Mouse (Mus musculus): Measurements from ENCODE around the gene Adck1. TPM values are rescaled to one million over a fixed set of nuclear protein-coding genes. Genes with fewer than 3 reads are reported as not detected.

Gene Adck1
- polyA plus RNA-seq, 1 experiment from 2014 or later, result 48.6 TPM

DNA sequence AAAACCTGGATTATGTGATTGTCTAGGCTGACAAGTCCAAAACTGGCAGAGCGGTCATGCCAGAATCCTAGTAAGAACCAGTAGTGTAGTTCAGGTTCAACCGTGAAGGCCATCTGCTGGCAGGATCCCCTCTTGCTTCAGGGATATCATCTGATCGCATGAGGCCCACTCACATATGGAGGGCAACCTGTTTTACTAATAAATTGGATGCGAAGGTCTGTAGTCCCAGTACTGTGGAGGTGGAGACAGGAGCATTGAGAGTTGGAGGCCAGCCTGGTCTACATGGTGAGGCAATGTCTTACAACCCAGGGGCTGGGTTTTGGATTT lies 47.6 kb downstream of the Adck1 start:
- H3K4me2 ChIP-seq (ENCODE audit: low read length), result no peak overlapping the region
- H3K9ac ChIP-seq (ENCODE audit: low read depth, low read length), result no peak overlapping the region
- H3K27me3 ChIP-seq (ENCODE audit: control insufficient read depth, insufficient read depth, low read depth, low read length), result no peaks in the 10 kb centered on the region
- no peak for ATAC-seq
- H3K9me3 ChIP-seq (replicated peaks; ENCODE audit: control insufficient read depth, low read length, poor library complexity, severe bottlenecking), result no peaks in the 10 kb centered on the region
- H3K27ac ChIP-seq (ENCODE audit: low read length), result no peak overlapping the region
- H3K4me3 ChIP-seq (ENCODE audit: low read depth, low read length), result no peak overlapping the region
- H3K4me1 ChIP-seq (ENCODE audit: control insufficient read depth, insufficient read depth, low read length), result no peaks in the 10 kb centered on the region; the same call in 1 of the 2 replicates
- peaks cover 7% of the 10 kb centered on the region for H3K36me3 ChIP-seq (ENCODE audit: control insufficient read depth, insufficient read depth, low read length)
- WGBS, result 97% methylated on average over 4 of the region's 4 CpGs

DNA sequence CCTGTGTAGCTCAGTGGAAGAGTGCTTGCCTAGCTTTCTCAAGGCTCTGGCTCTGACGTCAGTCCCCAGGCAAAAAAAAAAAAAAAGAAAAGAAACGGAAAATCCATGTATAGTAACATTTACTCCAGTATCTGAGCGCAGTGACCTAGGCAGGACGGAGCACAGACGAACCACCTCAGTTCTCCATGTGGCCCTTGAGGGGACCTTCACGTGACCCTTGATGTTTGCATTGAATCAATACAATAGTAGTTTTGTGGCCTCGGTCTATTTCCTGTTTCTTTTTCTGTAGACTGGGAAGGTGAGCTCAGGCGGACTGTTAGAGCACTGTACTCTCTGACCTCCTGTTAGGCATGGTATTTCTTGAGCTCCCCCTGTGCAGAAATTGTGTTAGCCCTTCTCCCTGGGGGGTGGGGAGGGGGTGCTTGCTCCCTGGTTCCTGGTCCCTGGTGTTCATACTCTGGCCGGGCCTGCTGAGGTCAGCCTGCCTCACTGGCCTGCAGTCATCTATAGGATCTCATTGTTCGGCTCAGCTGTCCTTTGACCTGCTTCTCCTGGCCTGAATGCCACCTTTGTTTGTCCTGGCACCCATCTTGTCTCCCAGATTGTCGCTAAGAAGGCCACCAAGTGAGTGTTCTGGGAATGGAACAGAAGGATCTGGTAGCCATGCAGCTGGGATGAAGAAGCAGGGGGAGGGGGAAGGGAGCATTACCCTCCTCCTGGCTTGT lies 48.1 kb downstream of the Adck1 start:
- 63% methylated on average over 11 of the region's 11 CpGs for WGBS

GRCm38 (mm10) chr12:88413239-88413638 lies 52.9 kb downstream of the Adck1 start:
- no peak for ATAC-seq
- H3K27me3 ChIP-seq (ENCODE audit: control insufficient read depth, insufficient read depth, low read depth, low read length), result no peaks in the 10 kb centered on the region
- 100% methylated on average over 1 of the region's 1 CpGs for WGBS

More for the DNA sequence above, 48.1 kb downstream of the Adck1 start:
- Histone ChIP-seq H3K9ac (ENCODE audit: low read depth, low read length) (no peak overlapping the region), H3K4me2 (ENCODE audit: low read length) (no peak overlapping the region), H3K4me1 (ENCODE audit: control insufficient read depth, insufficient read depth, low read length) (no peaks in the 10 kb centered on the region; the same call in 1 of the 2 replicates), H3K27ac (ENCODE audit: low read length) (no peak overlapping the region), H3K4me3 (ENCODE audit: low read depth, low read length) (no peak overlapping the region), H3K36me3 (ENCODE audit: control insufficient read depth, insufficient read depth, low read length) (peaks cover 7% of the 10 kb centered on the region), H3K9me3 (replicated peaks; ENCODE audit: control insufficient read depth, low read length, poor library complexity, severe bottlenecking) (no peaks in the 10 kb centered on the region), H3K27me3 (ENCODE audit: control insufficient read depth, insufficient read depth, low read depth, low read length) (no peaks in the 10 kb centered on the region)
- no peak for ATAC-seq

GRCm38 (mm10) chr12:88419912-88420621 lies 59.7 kb downstream of the Adck1 start:
- Histone ChIP-seq H3K27me3 (ENCODE audit: control insufficient read depth, insufficient read depth, low read depth, low read length) (no peaks in the 10 kb centered on the region), H3K9ac (ENCODE audit: low read depth, low read length) (no peak overlapping the region), H3K9me3 (replicated peaks; ENCODE audit: control insufficient read depth, low read length, poor library complexity, severe bottlenecking) (no peaks in the 10 kb centered on the region), H3K27ac (ENCODE audit: low read length) (no peak overlapping the region), H3K4me1 (ENCODE audit: control insufficient read depth, insufficient read depth, low read length) (no peaks in the 10 kb centered on the region), H3K4me3 (ENCODE audit: low read depth, low read length) (no peak overlapping the region), H3K36me3 (ENCODE audit: control insufficient read depth, insufficient read depth, low read length) (no peaks in the 10 kb centered on the region), H3K4me2 (ENCODE audit: low read length) (no peak overlapping the region)
- ATAC-seq, result peak; percentile 66
- WGBS, result 72% methylated on average over 12 of the region's 12 CpGs

More at GRCm38 (mm10) chr12:88413239-88413638, 52.9 kb downstream of the Adck1 start:
- no peak overlapping the region for H3K27ac ChIP-seq (ENCODE audit: low read length)
- H3K9me3 ChIP-seq (replicated peaks; ENCODE audit: control insufficient read depth, low read length, poor library complexity, severe bottlenecking), result no peaks in the 10 kb centered on the region
- H3K36me3 ChIP-seq (ENCODE audit: control insufficient read depth, insufficient read depth, low read length), result peaks cover 7% of the 10 kb centered on the region
- no peak overlapping the region for H3K4me2 ChIP-seq (ENCODE audit: low read length)
- H3K4me3 ChIP-seq (ENCODE audit: low read depth, low read length), result no peak overlapping the region
- H3K4me1 ChIP-seq (ENCODE audit: control insufficient read depth, insufficient read depth, low read length), result no peaks in the 10 kb centered on the region; the same call in 1 of the 2 replicates
- no peak overlapping the region for H3K9ac ChIP-seq (ENCODE audit: low read depth, low read length)

- Histone ChIP-seq H3K9ac (ENCODE audit: low read depth, low read length) (no peak overlapping the region), H3K36me3 (ENCODE audit: control insufficient read depth, insufficient read depth, low read length) (no peaks in the 10 kb centered on the region), H3K4me3 (ENCODE audit: low read depth, low read length) (no peak overlapping the region), H3K27me3 (ENCODE audit: control insufficient read depth, insufficient read depth, low read depth, low read length) (no peaks in the 10 kb centered on the region), H3K27ac (ENCODE audit: low read length) (no peak overlapping the region), H3K4me1 (ENCODE audit: control insufficient read depth, insufficient read depth, low read length) (peaks cover 4% of the 10 kb centered on the region; the same call in 1 of the 2 replicates), H3K4me2 (ENCODE audit: low read length) (no peak overlapping the region), H3K9me3 (replicated peaks; ENCODE audit: control insufficient read depth, low read length, poor library complexity, severe bottlenecking) (no peaks in the 10 kb centered on the region)
- WGBS, result 93% methylated on average over 3 of the region's 3 CpGs
- ATAC-seq, result peak; percentile 44
Measured at GRCm38 (mm10) chr12:88426926-88427325, 66.6 kb downstream of the Adck1 start.

- ATAC-seq, result no peak
- Histone ChIP-seq H3K4me1 (ENCODE audit: control insufficient read depth, insufficient read depth, low read length) (peaks cover 4% of the 10 kb centered on the region; the same call in 1 of the 2 replicates), H3K9me3 (replicated peaks; ENCODE audit: control insufficient read depth, low read length, poor library complexity, severe bottlenecking) (no peaks in the 10 kb centered on the region), H3K9ac (ENCODE audit: low read depth, low read length) (no peak overlapping the region), H3K27ac (ENCODE audit: low read length) (no peak overlapping the region), H3K36me3 (ENCODE audit: control insufficient read depth, insufficient read depth, low read length) (no peaks in the 10 kb centered on the region), H3K4me2 (ENCODE audit: low read length) (no peak overlapping the region), H3K27me3 (ENCODE audit: control insufficient read depth, insufficient read depth, low read depth, low read length) (no peaks in the 10 kb centered on the region), H3K4me3 (ENCODE audit: low read depth, low read length) (no peak overlapping the region)
- 87% methylated on average over 2 of the region's 2 CpGs for WGBS
Measured at GRCm38 (mm10) chr12:88428735-88429134, 68.4 kb downstream of the Adck1 start.

GRCm38 (mm10) chr12:88432277-88432676 lies 71.9 kb downstream of the Adck1 start:
- Histone ChIP-seq H3K27me3 (ENCODE audit: control insufficient read depth, insufficient read depth, low read depth, low read length) (no peaks in the 10 kb centered on the region), H3K4me1 (ENCODE audit: control insufficient read depth, insufficient read depth, low read length) (peaks cover 4% of the 10 kb centered on the region; the same call in 1 of the 2 replicates), H3K36me3 (ENCODE audit: control insufficient read depth, insufficient read depth, low read length) (no peaks in the 10 kb centered on the region), H3K9ac (ENCODE audit: low read depth, low read length) (no peak overlapping the region), H3K9me3 (replicated peaks; ENCODE audit: control insufficient read depth, low read length, poor library complexity, severe bottlenecking) (no peaks in the 10 kb centered on the region), H3K4me3 (ENCODE audit: low read depth, low read length) (no peak overlapping the region), H3K27ac (ENCODE audit: low read length) (no peak overlapping the region), H3K4me2 (ENCODE audit: low read length) (no peak overlapping the region)
- 66% methylated on average over 4 of the region's 4 CpGs for WGBS
- no peak for ATAC-seq

DNA sequence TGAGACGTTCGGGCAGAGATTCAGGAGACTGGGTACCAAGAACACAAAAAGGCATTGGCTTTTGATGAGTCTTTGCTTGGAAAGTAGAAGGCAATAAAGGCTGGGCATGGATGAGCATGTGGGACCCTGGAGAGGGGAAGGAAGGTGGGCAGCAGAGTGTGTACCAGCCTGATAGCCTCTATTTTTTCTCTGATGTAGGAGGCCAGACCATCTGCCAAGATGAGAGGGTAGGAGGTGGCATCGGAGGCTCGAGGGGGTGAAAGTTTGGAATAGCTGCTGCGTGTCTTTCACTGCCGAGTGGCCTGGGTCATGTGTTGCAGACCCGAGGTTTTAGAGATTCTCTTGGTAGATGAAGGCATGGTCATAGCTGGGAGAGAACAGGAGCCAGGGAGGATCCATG lies 72.8 kb downstream of the Adck1 start:
- WGBS, result 97% methylated on average over 7 of the region's 7 CpGs
- Histone ChIP-seq H3K4me1 (ENCODE audit: control insufficient read depth, insufficient read depth, low read length) (no peaks in the 10 kb centered on the region), H3K9me3 (replicated peaks; ENCODE audit: control insufficient read depth, low read length, poor library complexity, severe bottlenecking) (no peaks in the 10 kb centered on the region), H3K9ac (ENCODE audit: low read depth, low read length) (no peak overlapping the region), H3K36me3 (ENCODE audit: control insufficient read depth, insufficient read depth, low read length) (no peaks in the 10 kb centered on the region), H3K27me3 (ENCODE audit: control insufficient read depth, insufficient read depth, low read depth, low read length) (no peaks in the 10 kb centered on the region), H3K4me2 (ENCODE audit: low read length) (no peak overlapping the region), H3K27ac (ENCODE audit: low read length) (no peak overlapping the region), H3K4me3 (ENCODE audit: low read depth, low read length) (no peak overlapping the region)
- no peak for ATAC-seq
